Mouse (Mus musculus): ENCODE data around the gene Csrnp1. TPM values are rescaled to one million over a fixed set of nuclear protein-coding genes. Genes with fewer than 3 reads are reported as not detected.

Csrnp1 gene
- polyA plus RNA-seq, 1 experiment, result 0.23 TPM

- H3K4me1 ChIP-seq (ENCODE audit: control insufficient read depth), result no peaks in the 10 kb centered on the region; the same call in 1 of the 2 replicates
- no peaks in the 10 kb centered on the region for H3K9me3 ChIP-seq (ENCODE audit: control insufficient read depth, low read length)
- no peaks in the 10 kb centered on the region for H3K36me3 ChIP-seq (ENCODE audit: control insufficient read depth)
- H3K4me3 ChIP-seq (replicated peaks), result no peak overlapping the region
- TF ChIP-seq GATA1 (IDR thresholded peaks at IDR 0.05; ENCODE audit: low read length) (no peak), TAL1 (IDR thresholded peaks at IDR 0.05; ENCODE audit: low read length) (no peak)
- H3K27me3 ChIP-seq (ENCODE audit: control insufficient read depth), result no peaks in the 10 kb centered on the region
These were observed 39.1 kb downstream of the Csrnp1 start for GRCm38 (mm10) chr9:119945173-119945900.

DNA sequence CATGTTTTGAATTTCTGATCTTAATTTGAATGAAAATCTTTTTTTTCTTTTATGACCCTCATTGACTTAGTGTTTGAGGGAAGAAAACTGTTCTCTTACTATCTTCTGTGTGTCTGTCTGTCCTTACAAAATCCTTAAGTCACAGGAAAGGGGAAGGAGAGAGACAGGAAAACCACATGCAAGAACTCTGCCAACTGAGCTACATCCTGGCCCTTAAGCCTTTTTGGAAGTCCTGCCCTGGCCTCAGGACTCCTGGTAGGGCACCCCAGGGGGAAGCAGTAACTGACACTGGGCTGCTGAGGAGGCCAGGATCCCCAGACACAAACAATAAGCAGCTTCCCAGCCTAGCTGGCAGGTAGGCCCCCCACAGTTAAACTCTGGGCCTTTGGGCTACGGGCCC lies 41.1 kb downstream of the Csrnp1 start:
- H3K4me1 ChIP-seq (ENCODE audit: control insufficient read depth), result no peaks in the 10 kb centered on the region; the same call in 1 of the 2 replicates
- H3K36me3 ChIP-seq (ENCODE audit: control insufficient read depth), result no peaks in the 10 kb centered on the region
- H3K27me3 ChIP-seq (ENCODE audit: control insufficient read depth), result no peaks in the 10 kb centered on the region
- no peaks in the 10 kb centered on the region for H3K9me3 ChIP-seq (ENCODE audit: control insufficient read depth, low read length)
- no peak overlapping the region for H3K4me3 ChIP-seq (replicated peaks)
- TF ChIP-seq GATA1 (IDR thresholded peaks at IDR 0.05; ENCODE audit: low read length) (no peak), TAL1 (IDR thresholded peaks at IDR 0.05; ENCODE audit: low read length) (no peak)

DNA sequence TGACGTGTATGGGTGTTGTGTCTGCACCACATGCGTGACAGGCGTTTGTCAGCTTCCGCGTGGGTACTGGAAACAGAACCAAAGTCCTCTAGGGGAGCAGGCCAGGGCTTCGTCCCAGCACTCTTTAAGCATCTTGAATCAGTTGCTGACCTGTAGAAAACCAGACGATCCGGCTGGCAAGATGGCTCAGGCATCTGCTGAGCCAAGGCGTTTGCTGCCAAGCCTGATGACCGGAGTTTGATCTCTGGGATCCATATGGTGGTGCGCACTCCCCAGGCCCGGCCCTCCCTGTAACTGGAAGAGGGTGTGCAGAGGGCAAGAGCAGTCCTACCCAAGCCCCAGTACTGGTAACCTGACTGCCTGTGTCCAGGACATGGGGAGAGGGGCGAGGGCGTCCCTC lies 42.6 kb downstream of the Csrnp1 start:
- Histone ChIP-seq H3K4me1 (ENCODE audit: control insufficient read depth) (peaks cover 13% of the 10 kb centered on the region), H3K36me3 (ENCODE audit: control insufficient read depth) (no peaks in the 10 kb centered on the region), H3K27me3 (ENCODE audit: control insufficient read depth) (no peaks in the 10 kb centered on the region), H3K4me3 (replicated peaks) (no peak overlapping the region), H3K9me3 (ENCODE audit: control insufficient read depth, low read length) (no peaks in the 10 kb centered on the region)
- TF ChIP-seq GATA1 (IDR thresholded peaks at IDR 0.05; ENCODE audit: low read length) (no peak), TAL1 (IDR thresholded peaks at IDR 0.05; ENCODE audit: low read length) (no peak)

- no peaks in the 10 kb centered on the region for H3K9me3 ChIP-seq (ENCODE audit: control insufficient read depth, low read length)
- H3K36me3 ChIP-seq (ENCODE audit: control insufficient read depth), result no peaks in the 10 kb centered on the region
- peaks cover 17% of the 10 kb centered on the region for H3K4me1 ChIP-seq (ENCODE audit: control insufficient read depth)
- H3K27me3 ChIP-seq (ENCODE audit: control insufficient read depth), result no peaks in the 10 kb centered on the region
- TF ChIP-seq GATA1 (IDR thresholded peaks at IDR 0.05; ENCODE audit: low read length), result no peak
- TF ChIP-seq TAL1 (IDR thresholded peaks at IDR 0.05; ENCODE audit: low read length), result no peak
- H3K4me3 ChIP-seq (replicated peaks), result no peak overlapping the region
These were observed 43.1 kb downstream of the Csrnp1 start for GRCm38 (mm10) chr9:119941407-119941806.

GRCm38 (mm10) chr9:119939646-119940045 lies 44.8 kb downstream of the Csrnp1 start:
- Histone ChIP-seq H3K36me3 (ENCODE audit: control insufficient read depth) (no peaks in the 10 kb centered on the region), H3K4me3 (replicated peaks) (no peak overlapping the region), H3K9me3 (ENCODE audit: control insufficient read depth, low read length) (no peaks in the 10 kb centered on the region), H3K4me1 (ENCODE audit: control insufficient read depth) (peaks cover 25% of the 10 kb centered on the region), H3K27me3 (ENCODE audit: control insufficient read depth) (no peaks in the 10 kb centered on the region)
- TF ChIP-seq GATA1 (IDR thresholded peaks at IDR 0.05; ENCODE audit: low read length) (no peak), TAL1 (IDR thresholded peaks at IDR 0.05; ENCODE audit: low read length) (no peak)

DNA sequence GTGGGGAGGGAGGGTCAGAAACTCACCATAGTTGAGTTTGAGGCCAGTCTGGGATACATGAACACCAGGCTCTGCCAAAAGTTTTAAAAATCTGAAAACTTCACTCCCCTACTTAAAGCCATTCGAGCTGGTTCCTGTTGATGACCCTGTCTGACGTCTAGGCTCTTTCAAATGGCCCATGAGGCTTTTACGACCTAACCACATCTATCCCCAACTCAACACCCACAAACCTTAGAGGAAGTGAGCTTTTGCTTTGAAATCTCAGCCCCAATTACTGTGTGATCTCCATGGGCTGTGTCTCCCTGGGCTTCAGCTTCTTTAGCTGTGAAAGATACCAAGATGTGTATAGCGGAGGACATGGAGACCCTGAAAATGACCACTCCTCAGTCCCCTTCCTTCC lies 46.0 kb downstream of the Csrnp1 start:
- Histone ChIP-seq H3K4me3 (replicated peaks) (no peak overlapping the region), H3K27me3 (ENCODE audit: control insufficient read depth) (no peaks in the 10 kb centered on the region), H3K9me3 (ENCODE audit: control insufficient read depth, low read length) (no peaks in the 10 kb centered on the region), H3K4me1 (ENCODE audit: control insufficient read depth) (peaks cover 25% of the 10 kb centered on the region), H3K36me3 (ENCODE audit: control insufficient read depth) (peaks cover under 1% of the 10 kb centered on the region; the same call in 1 of the 2 replicates)
- TF ChIP-seq GATA1 (IDR thresholded peaks at IDR 0.05; ENCODE audit: low read length) (no peak), TAL1 (IDR thresholded peaks at IDR 0.05; ENCODE audit: low read length) (no peak)

DNA sequence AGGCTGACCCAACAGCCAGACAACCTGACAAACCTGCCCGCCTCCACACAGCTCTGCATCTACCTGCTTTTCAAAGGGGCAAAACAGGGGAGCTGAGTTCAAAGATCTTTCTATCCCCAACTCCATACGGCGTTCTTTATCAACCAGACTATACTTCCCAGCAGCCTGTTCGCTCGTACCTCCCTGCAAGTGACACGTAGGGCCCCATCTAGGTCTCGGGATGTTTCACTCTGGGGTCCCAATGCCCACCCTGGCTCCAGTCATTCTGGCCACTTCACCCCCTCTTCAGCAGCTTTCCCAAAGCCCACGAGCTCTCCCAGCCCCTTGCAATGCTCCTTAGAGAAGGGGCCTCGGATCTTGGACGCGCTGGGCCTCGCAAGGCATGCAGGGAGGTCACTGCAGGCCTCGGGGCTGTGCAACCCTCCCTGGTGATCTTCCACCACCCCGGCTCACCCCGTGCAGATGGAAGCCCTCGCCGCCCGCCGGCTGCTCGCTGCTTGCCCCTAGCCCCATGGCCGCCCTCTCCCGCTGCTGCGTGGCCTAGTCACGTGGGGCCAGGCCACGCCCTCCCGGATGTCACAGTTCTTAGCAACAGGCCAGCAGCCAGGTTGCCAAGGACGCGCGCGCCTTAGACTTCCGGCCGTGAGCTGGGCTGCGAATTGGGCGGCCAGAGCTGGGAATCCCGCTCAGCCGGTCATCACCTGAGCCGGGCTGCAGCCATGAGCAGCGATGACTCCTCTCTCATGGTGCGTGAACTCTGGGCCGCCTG lies 47.3 kb downstream of the Csrnp1 start, which contains the start of the genes Gorasp1 and Ttc21a:
Gene Gorasp1 (minus strand): TSS at position 561 of the 769 bp plus-strand sequence.
Gene Ttc21a (plus strand): TSS at position 602 of the 769 bp plus-strand sequence.
- peak within 1 kb of the TSS; percentile 91 for H3K4me3 ChIP-seq (replicated peaks)
- peaks cover 13% of the 10 kb centered on the region for H3K36me3 ChIP-seq (ENCODE audit: control insufficient read depth)
- H3K27me3 ChIP-seq (ENCODE audit: control insufficient read depth), result no peaks in the 10 kb centered on the region
- peaks cover 29% of the 10 kb centered on the region for H3K4me1 ChIP-seq (ENCODE audit: control insufficient read depth)
- TF ChIP-seq GATA1 (IDR thresholded peaks at IDR 0.05; ENCODE audit: low read length) (no peak), TAL1 (IDR thresholded peaks at IDR 0.05; ENCODE audit: low read length) (no peak)
- no peaks in the 10 kb centered on the region for H3K9me3 ChIP-seq (ENCODE audit: control insufficient read depth, low read length)

DNA sequence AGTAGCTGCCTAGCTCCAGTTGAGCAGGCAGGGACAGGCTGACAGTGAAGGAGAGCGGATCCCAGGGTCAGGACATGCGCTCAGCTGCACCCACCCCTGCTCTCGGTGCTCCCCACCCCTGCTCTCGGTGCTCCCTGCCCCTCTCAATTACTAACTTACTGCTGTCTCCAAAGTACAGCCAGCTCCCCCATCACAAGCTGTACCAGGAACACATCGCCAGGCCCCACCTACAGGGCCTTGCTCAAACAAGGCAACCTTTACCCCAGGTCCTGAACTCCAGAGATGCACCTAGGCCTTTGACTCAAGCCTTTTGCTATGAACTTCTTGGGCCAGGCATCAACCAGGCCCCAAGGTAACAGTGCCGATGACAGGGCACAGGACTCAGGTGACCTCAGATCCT lies 50.8 kb downstream of the Csrnp1 start:
- peaks cover 47% of the 10 kb centered on the region for H3K36me3 ChIP-seq (ENCODE audit: control insufficient read depth)
- H3K4me3 ChIP-seq (replicated peaks), result no peak overlapping the region
- no peak for TF ChIP-seq TAL1 (IDR thresholded peaks at IDR 0.05; ENCODE audit: low read length)
- no peak for TF ChIP-seq GATA1 (IDR thresholded peaks at IDR 0.05; ENCODE audit: low read length)
- no peaks in the 10 kb centered on the region for H3K9me3 ChIP-seq (ENCODE audit: control insufficient read depth, low read length)
- H3K27me3 ChIP-seq (ENCODE audit: control insufficient read depth), result no peaks in the 10 kb centered on the region
- H3K4me1 ChIP-seq (ENCODE audit: control insufficient read depth), result peaks cover 29% of the 10 kb centered on the region

GRCm38 (mm10) chr9:119932358-119932757 lies 52.1 kb downstream of the Csrnp1 start:
- Histone ChIP-seq H3K27me3 (ENCODE audit: control insufficient read depth) (no peaks in the 10 kb centered on the region), H3K4me3 (replicated peaks) (no peak overlapping the region), H3K9me3 (ENCODE audit: control insufficient read depth, low read length) (no peaks in the 10 kb centered on the region), H3K4me1 (ENCODE audit: control insufficient read depth) (peaks cover 21% of the 10 kb centered on the region), H3K36me3 (ENCODE audit: control insufficient read depth) (peaks cover 60% of the 10 kb centered on the region)
- no peak for TF ChIP-seq TAL1 (IDR thresholded peaks at IDR 0.05; ENCODE audit: low read length)
- no peak for TF ChIP-seq GATA1 (IDR thresholded peaks at IDR 0.05; ENCODE audit: low read length)

Data from erythroblast, embryonic 14.5 days (primary cell).